Mouse (Mus musculus) ES-Bruce4 (cell line): ENCODE measurements around the gene Gpc6.

Experiments used
- CTCF ChIP-seq: IDR thresholded peaks from one replicate; pipeline ENCODE4 v1.8.1; 2011; ENCODE audit warnings: low read depth, low read length
- EP300 ChIP-seq: IDR thresholded peaks from 2 replicates; pipeline ENCODE4 v1.6.1; 2011; ENCODE audit warnings: low read depth, low read length; ENCODE audit not compliant: insufficient read depth
- POLR2A ChIP-seq: IDR thresholded peaks from one replicate; pipeline ENCODE4 v1.8.1; 2011; ENCODE audit warnings: low read length; ENCODE audit not compliant: insufficient read depth

DNA sequence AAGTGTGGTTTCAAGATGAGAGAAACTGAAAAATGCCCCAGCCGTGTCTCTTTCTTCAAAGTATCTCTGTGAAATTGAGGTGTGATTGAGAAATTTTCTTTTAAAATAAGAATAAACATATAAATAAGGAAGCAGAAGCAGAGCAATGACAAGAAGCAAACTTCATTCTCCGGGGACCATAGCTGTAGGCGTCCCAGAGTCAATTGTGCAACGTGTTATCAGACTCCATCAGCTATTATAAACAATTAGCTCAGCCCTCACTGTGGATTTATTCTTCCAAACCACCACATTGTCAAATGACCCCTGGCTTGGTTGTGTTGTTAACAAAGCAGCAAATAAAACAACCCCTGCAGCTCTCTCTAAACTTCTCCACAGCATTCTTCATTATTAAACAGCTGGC, 466.3 kb downstream of the Gpc6 start:
- no peak for TF ChIP-seq POLR2A
- no peak for TF ChIP-seq CTCF
- no peak for TF ChIP-seq EP300
